Mouse (Mus musculus) spleen, postnatal 36 days (tissue): Measurements from ENCODE around the gene Il1rapl1.

Experiments used
- DNase-seq, 2 experiments: peaks; one replicate each; pipeline ENCODE4 v3.0.0; 2022; ENCODE audit warnings: low spot score in 2 of 2, mixed read lengths in 1 of 2

The Il1rapl1 gene

DNA sequence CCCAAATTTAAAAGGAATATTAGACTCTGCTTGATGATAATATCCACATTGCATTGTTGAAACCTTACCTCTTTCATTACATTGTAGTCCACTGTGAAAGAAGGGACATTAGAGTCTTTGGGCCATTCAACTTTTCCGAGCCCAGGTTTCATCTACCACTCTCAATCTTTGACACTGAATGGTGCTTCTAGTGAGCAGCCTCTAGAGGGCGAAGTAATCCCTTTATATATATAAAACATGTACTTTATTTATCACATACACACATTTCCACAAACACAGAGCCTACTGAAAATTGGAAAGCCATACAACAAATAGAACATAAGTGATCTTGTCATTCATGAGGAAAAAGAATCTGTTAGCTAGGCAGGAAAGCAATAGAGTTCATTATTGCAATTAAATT is 459.8 kb downstream of the Il1rapl1 start:
- no peak for DNase-seq

DNA sequence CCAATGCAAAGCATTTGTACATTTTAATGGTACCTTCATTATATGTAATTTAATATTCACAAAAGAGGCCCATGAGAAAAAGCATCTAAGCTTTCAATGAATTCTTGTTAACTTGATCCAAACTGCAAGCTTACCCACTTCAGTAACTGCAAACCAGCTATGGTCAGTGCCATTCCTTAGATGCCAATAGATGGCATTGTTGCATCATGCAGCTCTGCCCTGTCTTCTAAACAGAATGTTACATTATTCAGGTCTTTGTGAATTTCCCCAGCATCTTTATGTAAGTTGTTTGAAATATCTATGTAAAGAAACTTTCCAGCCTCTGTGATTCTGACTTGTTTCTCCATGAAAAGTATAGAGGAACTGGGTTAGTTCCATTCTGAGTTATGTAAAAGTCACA is 514.5 kb downstream of the Il1rapl1 start:
- DNase-seq = no peak

DNA sequence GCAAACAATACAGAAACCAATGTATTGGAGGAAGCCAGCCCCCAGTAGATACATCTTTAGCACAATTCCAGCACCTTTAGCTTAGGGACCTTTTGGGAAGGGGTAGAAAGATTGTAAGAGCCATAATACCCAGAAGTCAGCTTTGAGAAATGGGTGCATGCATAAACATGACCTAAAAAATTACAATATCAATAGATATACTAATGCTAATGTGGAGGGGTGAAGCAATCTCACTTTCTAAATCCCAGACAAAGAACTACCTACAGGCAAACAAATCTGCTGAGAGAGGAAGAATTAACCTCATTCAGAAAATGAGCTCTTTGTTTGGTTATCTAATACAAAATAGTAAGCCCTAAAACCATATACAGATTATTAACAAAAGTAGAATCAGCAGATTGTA is 607.4 kb downstream of the Il1rapl1 start:
- no peak for DNase-seq

DNA sequence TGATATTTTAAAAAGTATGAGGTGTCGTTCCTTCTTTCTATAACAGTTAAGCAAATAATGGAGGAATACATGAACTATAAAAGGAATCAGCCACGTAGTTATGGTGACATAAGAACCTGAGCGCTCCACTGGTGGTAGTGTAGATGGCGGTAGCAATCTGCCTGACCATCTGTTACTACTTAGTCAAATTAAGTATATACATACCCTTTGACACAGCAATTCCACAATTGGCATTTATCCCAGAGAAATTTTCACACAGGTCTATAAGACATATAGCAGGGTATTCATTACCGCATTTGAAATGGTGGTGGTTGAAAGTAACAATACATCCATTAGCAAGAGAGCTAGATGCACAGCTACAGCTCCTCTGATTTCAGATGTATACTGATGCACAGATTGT is 612.8 kb downstream of the Il1rapl1 start:
- DNase-seq = no peak

DNA sequence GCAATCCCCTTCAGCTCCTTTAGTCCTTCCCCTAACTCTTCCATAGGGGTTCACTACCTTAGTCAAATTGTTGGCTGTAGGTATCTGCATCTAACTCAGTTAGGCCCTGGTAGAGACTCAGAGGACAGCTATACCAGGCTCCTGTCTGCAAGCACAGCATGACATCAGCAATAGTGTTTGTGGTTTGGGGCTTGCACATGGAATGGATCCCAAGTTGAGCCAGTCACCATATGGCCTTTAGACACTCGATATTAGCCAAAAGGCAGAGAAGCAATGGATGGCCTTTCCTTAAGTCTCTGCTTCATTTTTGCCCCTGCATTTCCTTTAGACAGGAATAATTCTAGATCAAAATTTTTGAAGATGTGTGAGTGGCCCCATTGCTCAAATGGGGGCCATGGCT is 632.0 kb downstream of the Il1rapl1 start:
- no peak for DNase-seq

DNA sequence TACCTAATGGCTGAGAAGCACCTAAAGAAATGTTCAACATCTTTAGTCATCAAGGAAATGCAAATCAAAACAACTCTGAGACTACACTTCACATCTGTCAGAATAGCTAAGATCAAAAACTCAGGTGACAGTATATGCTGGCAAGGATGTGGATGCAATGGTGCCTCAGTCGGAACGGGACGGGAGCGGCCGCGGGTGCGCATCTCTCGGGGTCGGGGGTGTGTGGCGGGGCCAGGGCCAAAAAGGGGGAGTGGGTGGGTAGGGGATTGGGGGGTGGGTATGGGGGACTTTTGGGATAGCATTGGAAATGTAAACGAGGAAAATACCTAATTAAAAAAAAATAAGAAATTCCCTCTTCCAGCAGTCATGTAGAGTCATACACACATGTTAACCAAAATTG is 877.3 kb downstream of the Il1rapl1 start:
- peak; percentile 50 to 58 for DNase-seq

DNA sequence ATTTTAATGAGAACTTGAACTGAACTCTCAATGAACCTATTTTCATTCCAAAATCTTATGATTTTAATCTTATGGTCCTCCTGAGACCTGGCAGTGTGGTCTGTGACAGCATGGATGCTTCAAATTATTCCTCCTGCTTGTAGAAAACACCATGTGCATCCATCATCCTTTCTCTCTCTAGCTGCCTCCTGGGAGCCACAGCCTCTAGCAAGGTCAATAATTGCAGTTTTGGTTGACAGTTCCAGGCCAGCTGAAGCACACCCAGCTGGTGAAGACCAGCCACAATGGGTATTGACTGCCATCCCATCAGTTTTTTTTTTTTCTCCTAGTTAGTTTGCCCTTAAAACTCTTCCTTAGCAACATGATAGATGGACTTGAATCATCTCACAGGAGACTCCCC is 890.2 kb downstream of the Il1rapl1 start:
- DNase-seq = no peak

DNA sequence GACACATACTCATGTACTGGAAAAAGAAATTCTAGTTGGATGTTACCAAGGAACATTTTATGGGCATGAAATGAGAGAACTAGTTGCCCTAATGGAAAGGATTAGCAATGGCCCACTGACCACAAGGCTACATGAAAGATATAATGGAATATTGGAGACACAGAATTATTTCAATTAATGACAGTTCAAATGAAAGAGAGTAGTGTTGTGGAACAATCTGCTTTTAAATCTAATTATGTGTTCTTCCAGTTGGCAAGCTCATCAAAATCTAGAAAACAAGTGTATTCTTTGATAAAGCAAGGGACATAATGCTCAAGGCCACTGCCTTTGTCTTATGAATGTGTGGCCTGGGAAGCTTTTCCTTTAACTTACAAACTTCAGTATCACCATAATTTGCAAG is 1113.1 kb downstream of the Il1rapl1 start:
- DNase-seq = no peak

DNA sequence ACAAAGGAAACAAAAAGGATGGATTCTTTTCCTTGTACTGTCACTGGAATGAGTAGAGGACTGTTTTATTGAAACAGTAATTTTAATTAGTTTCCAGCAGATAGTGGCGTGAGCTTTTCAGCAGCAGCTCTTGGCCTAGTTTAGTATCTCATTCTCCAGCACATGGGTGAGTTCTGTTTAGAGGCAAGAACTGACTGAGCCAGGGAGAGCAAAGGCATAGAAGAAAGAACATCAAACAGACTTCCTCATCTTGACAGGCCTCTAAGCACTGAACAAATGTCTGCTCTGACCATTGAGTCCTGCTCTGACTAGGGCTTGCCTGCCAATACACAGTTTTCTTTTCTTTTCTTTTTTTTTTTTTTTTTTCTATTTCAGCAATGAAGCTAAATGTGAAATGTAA is 1160.3 kb downstream of the Il1rapl1 start:
- no peak for DNase-seq

DNA sequence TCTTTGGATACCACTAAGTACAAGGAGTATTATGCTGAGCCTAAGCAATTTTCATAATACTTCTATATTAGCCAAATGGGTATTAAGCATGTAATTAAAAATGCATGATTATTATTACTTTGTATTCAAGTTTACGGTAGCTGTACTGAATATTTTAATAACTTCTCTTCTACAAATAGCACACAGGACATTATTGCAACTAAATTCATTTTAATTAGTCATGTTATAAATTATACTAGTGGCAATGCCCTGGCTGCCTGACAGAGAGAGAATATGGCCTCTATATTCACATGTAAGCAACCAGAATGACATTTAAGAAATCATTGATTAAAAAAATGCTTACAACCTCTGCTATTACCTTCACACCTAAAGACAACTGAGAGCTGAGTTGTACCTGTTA is 1160.8 kb downstream of the Il1rapl1 start:
- DNase-seq = no peak

DNA sequence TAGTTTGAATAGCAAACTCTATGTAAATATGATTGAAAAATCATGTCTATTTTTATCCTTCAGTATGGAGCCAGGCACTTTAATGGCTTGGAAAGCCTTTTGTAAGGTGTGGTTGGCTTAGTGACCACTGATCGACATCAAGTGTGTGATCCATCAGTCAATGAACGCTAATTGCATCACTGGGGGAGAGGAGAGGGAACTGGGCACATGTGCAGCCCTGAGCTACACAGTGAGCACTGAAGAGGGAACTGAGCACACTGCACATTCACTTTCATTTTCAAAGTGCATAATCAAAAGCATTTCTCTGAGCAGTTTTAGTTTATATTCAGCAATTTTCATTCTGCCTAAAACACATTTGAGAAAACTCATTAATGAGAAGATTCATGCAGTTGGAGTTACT is 1164.5 kb downstream of the Il1rapl1 start:
- DNase-seq = no peak

DNA sequence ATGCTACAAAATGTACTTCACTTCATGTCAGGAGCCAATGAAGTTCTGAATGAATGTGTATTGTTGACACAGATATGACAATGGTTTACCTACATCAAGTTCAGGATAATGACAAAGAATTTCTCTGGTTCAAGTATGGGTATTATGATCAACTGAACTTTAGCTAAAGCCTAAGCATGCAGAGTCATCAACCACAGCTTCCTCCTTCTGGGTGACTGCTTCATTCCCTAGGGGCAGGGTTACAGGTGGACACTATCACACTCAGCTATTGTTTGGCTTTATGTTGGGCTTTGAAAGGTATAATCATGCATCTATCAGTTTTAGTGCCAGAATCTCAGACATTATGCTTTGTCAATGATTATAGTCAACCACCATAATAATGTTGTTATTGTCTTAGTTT is 1166.3 kb downstream of the Il1rapl1 start:
- no peak for DNase-seq

DNA sequence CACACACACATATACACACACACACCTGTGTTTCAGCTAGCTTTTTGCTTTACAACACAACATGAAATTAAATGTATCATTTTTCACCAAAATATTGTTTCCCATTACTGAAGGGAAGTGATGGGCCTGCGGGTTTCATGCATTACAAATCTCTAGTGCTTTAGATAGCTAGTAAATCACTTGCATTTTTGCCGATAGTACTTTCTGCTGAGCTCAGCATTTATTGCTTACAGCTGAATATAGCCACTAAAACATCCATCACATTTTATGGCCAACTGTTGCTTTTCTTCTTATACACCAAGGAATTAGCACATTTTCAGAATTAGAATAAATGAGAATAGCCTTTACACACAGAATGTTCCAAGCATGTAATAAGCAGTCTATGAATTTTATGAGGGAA is 1260.6 kb downstream of the Il1rapl1 start:
- no peak for DNase-seq

DNA sequence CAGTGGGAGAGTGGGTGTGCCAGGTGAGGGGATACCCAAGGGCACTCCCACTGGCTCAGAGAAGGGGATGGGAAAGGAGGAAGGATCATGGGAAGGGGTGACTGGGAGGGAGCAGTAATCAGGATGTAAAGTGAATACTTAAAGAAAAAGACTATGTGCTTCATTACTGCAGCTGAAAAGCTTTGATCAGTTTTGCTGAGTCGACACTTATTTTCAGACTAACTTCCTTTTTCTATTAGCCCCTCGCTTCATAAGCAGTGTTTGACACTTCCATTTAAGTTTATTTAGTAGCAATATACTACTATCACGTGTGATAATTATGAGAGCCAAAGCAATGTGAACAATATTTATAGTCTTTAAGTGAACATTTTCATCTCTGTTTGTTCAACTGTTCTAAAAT is 1307.2 kb downstream of the Il1rapl1 start:
- no peak for DNase-seq

DNA sequence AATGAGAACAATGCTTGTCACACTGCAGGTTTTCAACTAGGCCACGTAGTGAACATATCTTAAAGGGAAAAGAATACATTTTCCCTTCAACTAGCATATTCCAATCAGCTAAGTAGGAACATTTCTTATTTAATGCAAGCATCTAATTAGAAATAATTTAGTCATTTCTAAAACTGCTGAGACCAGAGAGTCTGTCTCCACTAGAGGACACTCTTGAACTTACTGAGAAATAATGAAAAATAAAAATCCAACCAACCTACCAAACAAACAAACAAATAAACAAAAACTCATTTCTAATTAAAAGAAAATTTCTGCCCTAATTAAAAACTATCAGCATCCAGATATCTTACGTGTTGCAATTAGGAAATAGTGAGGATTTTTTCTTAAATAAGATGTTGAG is 1312.7 kb downstream of the Il1rapl1 start:
- no peak for DNase-seq

DNA sequence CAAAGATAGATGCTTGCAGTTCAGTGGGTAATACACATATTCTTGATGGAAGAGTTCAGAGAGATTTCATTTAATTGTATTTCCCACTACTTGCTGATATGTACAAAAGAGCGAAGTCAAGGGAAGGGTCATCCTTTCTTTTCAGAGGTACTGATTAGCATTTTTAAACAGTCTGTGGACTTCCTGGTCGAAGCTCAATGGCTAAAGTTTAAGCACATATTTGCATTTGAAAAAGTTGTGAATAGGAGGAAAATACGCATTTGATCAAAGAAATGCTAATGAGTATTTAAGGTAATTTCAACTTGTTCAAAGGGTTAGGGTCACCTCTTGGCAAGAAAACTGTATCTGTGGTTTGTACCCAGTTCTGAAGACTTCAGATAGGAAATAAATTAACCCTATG is 1386.6 kb downstream of the Il1rapl1 start:
- no peak for DNase-seq
